Mouse (Mus musculus) liver, adult 2 months (tissue): ENCODE data around the gene Daam2. TPM values are rescaled to one million over a fixed set of nuclear protein-coding genes. Genes with fewer than 3 reads are reported as not detected.

Experiments used
- DNase-seq: peaks from one replicate; pipeline ENCODE4 v3.0.0-alpha.2; 2011; ENCODE audit warnings: low read depth, low spot score; ENCODE audit errors: extremely low read depth
- H3K27ac ChIP-seq: fragments of 200-500 bp; replicated peaks from 2 replicates; pipeline ENCODE4 v1.5.1; 2012; ENCODE audit warnings: low read depth, mild to moderate bottlenecking, control low read depth, inconsistent platforms, low read length; ENCODE audit not compliant: insufficient read depth
- H3K27me3 ChIP-seq: fragments of 200-500 bp; 2 replicates; pipeline ENCODE4 v1.6.1; 2012; ENCODE audit warnings: mild to moderate bottlenecking, moderate library complexity, low read length, inconsistent platforms; ENCODE audit not compliant: control insufficient read depth, insufficient read depth
- H3K36me3 ChIP-seq: fragments of 200-500 bp; 2 replicates; pipeline ENCODE4 v1.6.1; 2012; ENCODE audit warnings: low read length, inconsistent platforms; ENCODE audit not compliant: control insufficient read depth, insufficient read depth
- H3K4me1 ChIP-seq: fragments of 200-500 bp; 2 replicates; pipeline ENCODE4 v1.6.1; 2011; ENCODE audit warnings: low read length; ENCODE audit not compliant: control insufficient read depth, insufficient read depth
- H3K4me3 ChIP-seq: fragments of 200-500 bp; 2 replicates; pipeline ENCODE4 v1.5.1; 2011; ENCODE audit warnings: low read depth, mild to moderate bottlenecking, control low read depth, low read length, moderate library complexity; ENCODE audit not compliant: insufficient read depth
- H3K79me2 ChIP-seq: fragments of 200-500 bp; 2 replicates; pipeline ENCODE4 v1.6.1; 2012; ENCODE audit warnings: inconsistent platforms, mild to moderate bottlenecking, low read length, moderate library complexity; ENCODE audit not compliant: control insufficient read depth, insufficient read depth
- H3K9ac ChIP-seq: fragments of 200-500 bp; 2 replicates; pipeline ENCODE4 v1.6.1; 2012; ENCODE audit warnings: low read depth, mild to moderate bottlenecking, control low read depth, inconsistent platforms, low read length
- CTCF ChIP-seq: fragments of 200-500 bp; IDR thresholded peaks from 2 replicates; pipeline ENCODE4 v1.5.1; 2011; ENCODE audit warnings: low read depth, low read length, control low read depth
- POLR2A ChIP-seq: fragments of 200-500 bp; IDR thresholded peaks from 2 replicates; pipeline ENCODE4 v1.6.1; 2011; ENCODE audit warnings: low read length, control low read depth; ENCODE audit not compliant: insufficient read depth; ENCODE audit errors: extremely low read depth
- WGBS: fragments of 180-500 bp; shearing (Covaris S2); methylation state at CpG from one replicate; pipeline ENCODE4 v1.1.7; 2018; 5-methylcytosine and 5-hydroxymethylcytosine counted together
- polyA plus RNA-seq: library from polyadenylated mRNA; depleted of rRNA; stranded (reverse); fragments of >200 nt; gene quantifications from 2 replicates; pipeline ENCODE4 v1.2.3, GENCODE M21; 2012
- total RNA-seq: library from RNA; depleted of rRNA; stranded (reverse); fragments of >200 nt; gene quantifications from 2 replicates; pipeline ENCODE4 v1.2.3, GENCODE M21; 2014

The Daam2 gene
- total and polyA plus RNA-seq, 2 experiments, result 1.0 to 1.4 TPM

DNA sequence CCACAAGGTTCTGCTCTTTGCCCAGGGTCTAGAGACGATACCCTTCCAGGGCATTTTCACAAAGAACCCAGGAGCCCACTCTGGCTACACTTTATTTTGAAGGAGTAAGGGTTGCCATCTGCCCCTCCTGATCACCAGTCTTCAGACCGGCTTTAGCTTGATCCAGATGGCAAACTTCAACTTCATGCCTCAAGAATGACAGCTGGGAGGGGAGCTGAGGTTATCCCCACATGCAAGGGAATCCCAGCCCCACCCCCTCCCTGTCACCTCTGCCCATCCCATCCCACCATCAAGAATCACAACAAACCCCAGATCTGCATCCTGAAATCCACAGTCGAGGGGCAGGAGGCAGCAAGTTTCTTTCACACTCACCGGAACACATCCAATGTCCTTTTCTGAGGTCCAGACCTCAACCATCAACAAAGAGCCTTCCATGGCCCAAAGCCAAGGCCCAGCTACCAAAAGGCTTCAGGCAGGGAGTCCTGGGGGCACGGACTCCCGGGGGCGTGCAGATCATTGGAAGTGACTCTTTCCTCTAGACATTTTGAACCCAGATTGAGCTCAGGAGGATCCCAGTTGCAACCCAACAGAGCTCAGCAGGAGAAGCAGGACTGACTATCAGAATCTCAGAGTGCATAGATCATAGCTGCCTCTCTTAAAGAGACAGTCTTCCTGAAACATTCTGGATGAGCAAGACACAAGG, 35.5 kb downstream of the Daam2 start:
- no peaks in the 10 kb centered on the region for H3K36me3 ChIP-seq
- no peaks in the 10 kb centered on the region for H3K4me1 ChIP-seq
- TF ChIP-seq CTCF (no peak), POLR2A (no peak)
- no peaks in the 10 kb centered on the region for H3K27me3 ChIP-seq
- no peak for DNase-seq
- H3K27ac ChIP-seq, result no peak overlapping the region
- H3K9ac ChIP-seq, result no peak overlapping the region
- WGBS, result 70% methylated on average over 7 of the region's 7 CpGs
- no peaks in the 10 kb centered on the region for H3K79me2 ChIP-seq
- no peak overlapping the region for H3K4me3 ChIP-seq

DNA sequence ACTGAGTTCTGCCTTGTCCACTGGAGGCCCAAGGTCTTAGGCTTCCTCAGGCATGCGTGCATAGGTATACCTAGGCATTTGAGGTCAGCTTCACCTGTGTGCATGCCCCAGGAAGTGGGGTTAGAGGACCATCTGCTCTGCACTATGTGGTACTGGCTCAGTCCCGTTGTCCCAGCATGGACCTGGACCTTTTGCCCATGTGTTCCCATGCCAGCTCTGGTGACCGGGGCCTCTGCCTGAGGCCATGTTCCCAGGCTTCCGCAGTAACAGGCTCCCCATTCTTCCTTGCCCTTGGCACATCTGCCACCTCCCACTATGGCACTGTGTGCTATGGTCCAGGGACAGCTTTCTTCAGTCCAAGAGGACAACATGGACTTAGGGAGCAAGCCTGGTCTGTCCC, 36.1 kb downstream of the Daam2 start:
- Histone ChIP-seq H3K4me1 (no peaks in the 10 kb centered on the region), H3K79me2 (no peaks in the 10 kb centered on the region), H3K27me3 (no peaks in the 10 kb centered on the region), H3K27ac (no peak overlapping the region), H3K36me3 (no peaks in the 10 kb centered on the region), H3K4me3 (no peak overlapping the region), H3K9ac (no peak overlapping the region)
- no peak for DNase-seq
- WGBS, result 89% methylated on average over 4 of the region's 4 CpGs
- TF ChIP-seq POLR2A (no peak), CTCF (no peak)

DNA sequence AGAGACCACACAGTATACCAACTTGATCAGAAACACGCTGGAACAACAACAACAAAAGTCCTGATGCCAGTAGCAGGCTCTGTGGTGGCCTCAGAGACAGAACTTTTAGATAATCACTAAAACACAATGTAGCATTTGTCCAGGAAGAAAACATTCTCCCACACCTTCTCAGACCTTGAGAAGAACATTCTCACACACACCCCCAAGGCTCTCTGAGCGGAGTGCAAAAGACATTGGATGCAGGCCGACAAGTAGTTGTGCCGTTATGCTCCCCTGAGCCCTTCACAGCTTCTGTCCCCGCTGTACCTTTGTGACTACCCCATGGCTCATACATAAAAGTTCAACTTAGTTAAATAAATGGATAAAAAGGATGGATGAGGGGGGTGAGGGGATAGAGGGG, 37.6 kb downstream of the Daam2 start:
- Histone ChIP-seq H3K4me1 (no peaks in the 10 kb centered on the region), H3K27ac (no peak overlapping the region), H3K27me3 (no peaks in the 10 kb centered on the region), H3K4me3 (no peak overlapping the region), H3K79me2 (no peaks in the 10 kb centered on the region), H3K9ac (no peak overlapping the region), H3K36me3 (no peaks in the 10 kb centered on the region)
- TF ChIP-seq POLR2A (no peak), CTCF (no peak)
- 83% methylated on average over 5 of the region's 5 CpGs for WGBS
- DNase-seq, result no peak

- no peak for DNase-seq
- no peak for TF ChIP-seq CTCF
- Histone ChIP-seq H3K36me3 (no peaks in the 10 kb centered on the region), H3K4me1 (no peaks in the 10 kb centered on the region), H3K4me3 (no peak overlapping the region), H3K79me2 (no peaks in the 10 kb centered on the region), H3K27ac (no peak overlapping the region), H3K9ac (no peak overlapping the region), H3K27me3 (no peaks in the 10 kb centered on the region)
- 77% methylated on average over 4 of the region's 4 CpGs for WGBS
These were observed 38.2 kb downstream of the Daam2 start for GRCm38 (mm10) chr17:49525911-49526310.

DNA sequence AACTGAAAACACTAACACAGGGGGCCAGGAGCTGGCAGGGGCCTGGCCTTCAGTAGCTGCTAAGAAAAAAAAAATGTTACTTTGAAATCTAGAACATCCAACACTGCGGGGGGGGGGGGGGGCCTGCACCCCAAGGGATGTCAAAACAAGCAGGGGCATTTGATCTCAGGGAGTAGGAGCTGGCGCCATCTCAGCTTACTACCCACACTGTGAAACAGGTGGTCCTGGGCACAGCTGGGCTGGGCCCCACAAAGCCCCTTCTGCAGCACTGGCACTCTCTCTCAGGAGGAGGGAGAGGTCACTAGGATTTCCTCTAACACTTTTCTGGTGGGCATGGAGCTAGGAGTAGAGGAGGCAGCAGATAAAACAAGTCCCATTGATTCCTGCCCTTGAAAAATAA, 39.6 kb downstream of the Daam2 start:
- Histone ChIP-seq H3K36me3 (no peaks in the 10 kb centered on the region), H3K4me1 (no peaks in the 10 kb centered on the region), H3K9ac (no peak overlapping the region), H3K79me2 (no peaks in the 10 kb centered on the region), H3K27ac (no peak overlapping the region), H3K4me3 (no peak overlapping the region), H3K27me3 (no peaks in the 10 kb centered on the region)
- no peak for TF ChIP-seq CTCF
- no peak for TF ChIP-seq POLR2A
- WGBS, result 53% methylated on average over 2 of the region's 2 CpGs
- DNase-seq, result no peak

DNA sequence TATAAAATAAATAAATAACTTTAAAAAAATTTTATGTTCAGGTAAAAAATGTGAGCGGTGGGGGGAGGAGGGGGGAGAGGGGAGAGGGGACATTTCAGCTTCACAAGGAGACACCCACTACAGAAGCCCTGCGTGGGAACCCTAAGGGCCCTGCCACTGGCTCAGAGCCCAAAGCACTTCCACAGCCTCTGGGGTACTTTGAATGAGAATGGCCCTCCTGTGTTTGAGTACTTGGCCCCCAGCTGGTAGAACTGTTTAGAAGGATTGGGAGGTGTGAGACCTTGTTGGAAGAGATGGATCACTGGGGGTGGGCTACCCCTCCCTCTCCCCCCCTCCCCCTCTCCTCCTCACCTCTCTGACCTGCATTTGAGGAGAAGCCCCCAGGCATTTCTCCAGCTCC, 41.7 kb downstream of the Daam2 start:
- Histone ChIP-seq H3K27me3 (no peaks in the 10 kb centered on the region), H3K27ac (no peak overlapping the region), H3K4me1 (no peaks in the 10 kb centered on the region), H3K36me3 (no peaks in the 10 kb centered on the region), H3K79me2 (no peaks in the 10 kb centered on the region), H3K4me3 (no peak overlapping the region), H3K9ac (no peak overlapping the region)
- DNase-seq, result no peak
- no peak for TF ChIP-seq CTCF
- no peak for TF ChIP-seq POLR2A
- 38% methylated on average over 2 of the region's 2 CpGs for WGBS
